In genomic region chr14:118385529-118385932, GRCm38 (mm10) we compare ENCODE assay signal across 8 mouse cellular contexts.
A peak's percentile ranks its signal among the peaks of the same experiment; 100 is the strongest.
DNase-seq lines count a peak whose midpoint lies in the region; ATAC-seq lines count a peak whose summit lies in the region.

No protein-coding gene starts in this region.

- H3K4me1 ChIP-seq in kidney, embryonic 16.5 days (ENCODE audit: insufficient read depth, low read length), result 0 out of 2 replicates have a peak, but pooled peaks cover 7% of the 10 kb centered on the region
- 0 out of 2 replicates have a peak, but pooled peaks cover 3% of the 10 kb centered on the region for H3K4me1 ChIP-seq in hindbrain, embryonic 12.5 days
- H3K4me1 ChIP-seq in megakaryocyte, embryonic 14.5 days, result no peaks in the 10 kb centered on the region

- H3K27ac ChIP-seq in kidney, embryonic 16.5 days (ENCODE audit: low read length), result no peak overlapping the region
- no peak overlapping the region for H3K27ac ChIP-seq in hindbrain, embryonic 12.5 days

- H3K27me3 ChIP-seq in kidney, embryonic 16.5 days (ENCODE audit: insufficient read depth, low read length), result no peaks in the 10 kb centered on the region
- no peaks in the 10 kb centered on the region for H3K27me3 ChIP-seq in hindbrain, embryonic 12.5 days
- no peaks in the 10 kb centered on the region for H3K27me3 ChIP-seq in megakaryocyte, embryonic 14.5 days (replicated peaks)

- ATAC-seq in kidney, embryonic 16.5 days (ENCODE audit: low FRiP score, low TSS enrichment), result peak; percentile 89
- ATAC-seq in hindbrain, embryonic 12.5 days (ENCODE audit: low FRiP score), result peak; percentile 38; the same call in 1 of the 2 replicates

- DNase-seq in kidney, adult 9 months, result no peak
- peak; percentile 41 for DNase-seq in embryo, embryonic 11 days
- no peak for DNase-seq in frontal cortex, postnatal 25 days (ENCODE audit: low spot score in 2 of 2)
- no peak for DNase-seq in testis, postnatal 10 days (ENCODE audit: low spot score)
- DNase-seq in Muller cell, postnatal 12 days (ENCODE audit: inconsistent ontology term), result no peak

- WGBS in kidney, embryonic 16.5 days, result 8% methylated on average over 7 of the region's 7 CpGs
- 12% methylated on average over 7 of the region's 7 CpGs for WGBS in hindbrain, embryonic 12.5 days

- H3K9ac ChIP-seq in kidney, embryonic 16.5 days (replicated peaks; ENCODE audit: low read length), result no peak overlapping the region
- no peak overlapping the region for H3K9ac ChIP-seq in hindbrain, embryonic 12.5 days

- H3K4me2 ChIP-seq in kidney, embryonic 16.5 days (replicated peaks; ENCODE audit: low read depth, low read length), result peak overlapping the region; percentile 48
- peak overlapping the region; percentile 29 for H3K4me2 ChIP-seq in hindbrain, embryonic 12.5 days (replicated peaks)

- H3K9me3 ChIP-seq in kidney, embryonic 16.5 days (ENCODE audit: low read length), result no peaks in the 10 kb centered on the region
- no peaks in the 10 kb centered on the region for H3K9me3 ChIP-seq in hindbrain, embryonic 12.5 days (replicated peaks)
- H3K9me3 ChIP-seq in megakaryocyte, embryonic 14.5 days, result 0 out of 2 replicates have a peak, but pooled peaks cover under 1% of the 10 kb centered on the region

- no peaks in the 10 kb centered on the region for H3K36me3 ChIP-seq in kidney, embryonic 16.5 days (ENCODE audit: insufficient read depth, low read length)
- no peaks in the 10 kb centered on the region for H3K36me3 ChIP-seq in hindbrain, embryonic 12.5 days
- H3K36me3 ChIP-seq in megakaryocyte, embryonic 14.5 days (replicated peaks; ENCODE audit: low read length), result no peaks in the 10 kb centered on the region

- peak overlapping the region; percentile 20 for H3K4me3 ChIP-seq in kidney, embryonic 16.5 days (ENCODE audit: low read length)
- no peak overlapping the region for H3K4me3 ChIP-seq in hindbrain, embryonic 12.5 days
- peak overlapping the region; percentile 33 for H3K4me3 ChIP-seq in megakaryocyte, embryonic 14.5 days (replicated peaks)
